Mouse (Mus musculus): ENCODE measurements around the gene Stat4.

GRCm38 (mm10) chr1:52120191-52120590, 133.2 kb downstream of the Stat4 start:
- TF ChIP-seq CTCF (conservative IDR thresholded peaks at IDR 0.05; ENCODE audit: insufficient read depth, insufficient read length, low read depth, low read length) (no peak), POLR2A (IDR thresholded peaks at IDR 0.05; ENCODE audit: low read depth, low read length) (no peak)
